Mouse (Mus musculus): ENCODE results near the gene Rhou.
A peak's percentile ranks its signal among the peaks of the same experiment; 100 is the strongest.

The Rhou gene

DNA sequence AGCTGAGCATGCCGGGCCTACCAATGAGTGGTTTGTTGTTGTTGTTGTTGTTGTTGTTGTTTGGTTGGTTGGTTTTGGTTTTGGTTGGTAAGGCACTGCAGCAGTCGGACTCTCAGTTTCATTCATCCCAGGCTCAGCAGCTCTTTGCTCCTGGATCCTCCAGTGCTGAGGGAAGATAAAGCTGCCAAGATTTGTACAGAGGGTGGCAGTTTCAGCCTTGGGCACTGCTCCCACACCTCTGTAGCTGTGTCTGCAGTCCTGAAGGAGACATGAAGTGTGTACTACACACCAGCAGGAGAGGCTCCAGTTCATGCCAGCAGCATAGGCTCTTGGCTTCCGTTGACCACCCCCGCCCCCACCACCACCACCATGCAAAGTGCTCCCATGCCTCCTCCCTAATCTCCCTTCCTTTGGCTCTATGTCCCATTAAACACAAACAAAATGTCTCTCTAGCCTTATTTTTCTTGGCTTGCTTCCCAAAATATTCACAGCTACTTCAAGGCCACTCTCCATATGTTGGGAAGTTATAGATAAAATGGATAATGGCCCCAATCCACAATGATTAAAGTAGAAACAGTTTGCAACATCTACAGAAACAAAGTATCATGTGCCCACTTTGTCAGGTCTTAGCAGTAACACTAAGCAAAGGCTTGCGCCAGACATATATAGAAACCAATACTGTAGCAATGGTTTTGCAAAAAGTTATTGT is 2.2 kb upstream of the Rhou start:
- DNase-seq = no peak

DNA sequence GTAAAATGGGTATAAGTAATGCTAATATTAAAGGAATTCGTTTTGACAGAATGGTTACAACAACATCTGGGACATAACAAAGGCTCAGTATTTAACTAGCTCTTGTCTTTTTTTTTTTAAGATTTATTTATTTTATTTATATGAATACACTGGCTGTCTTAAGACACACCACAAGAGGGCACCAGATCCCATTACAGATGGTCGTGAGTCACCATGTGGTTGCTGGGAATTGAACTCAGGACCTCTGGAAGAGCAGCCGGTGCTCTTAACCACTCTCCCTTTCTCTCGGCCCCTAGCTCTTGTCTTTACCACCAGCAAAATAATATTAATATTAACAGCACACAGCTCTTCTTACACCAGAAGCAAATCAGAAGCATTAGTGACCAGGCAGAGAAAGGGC is 1.1 kb upstream of the Rhou start:
- peak; percentile 45 for DNase-seq

DNA sequence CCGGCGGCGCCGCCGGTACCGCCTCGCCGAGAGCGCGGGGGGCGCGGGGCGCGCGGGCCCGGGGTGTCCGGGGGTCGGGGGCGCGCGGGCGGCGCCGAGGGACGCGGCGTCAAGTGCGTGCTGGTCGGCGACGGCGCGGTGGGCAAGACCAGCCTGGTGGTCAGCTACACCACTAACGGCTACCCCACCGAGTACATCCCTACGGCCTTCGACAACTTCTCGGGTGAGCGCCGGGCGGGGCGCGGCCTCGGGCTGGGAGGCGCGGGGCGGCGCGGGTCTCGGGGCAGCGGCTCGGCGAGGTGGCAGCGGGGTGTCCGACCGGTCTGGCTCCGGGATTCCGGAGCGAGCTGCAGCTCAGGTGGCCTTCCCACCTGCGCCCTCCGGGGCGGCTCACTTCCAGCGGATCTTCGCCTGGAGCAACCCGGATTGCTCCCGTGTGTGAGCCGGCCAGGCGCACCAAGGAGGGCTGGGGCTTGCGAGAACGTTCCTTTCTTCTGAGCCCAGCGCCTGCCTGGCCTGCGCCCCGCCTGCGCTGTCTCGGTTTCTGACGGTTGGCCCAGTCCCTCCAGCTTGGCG is 353 bp downstream of the Rhou start:
- peak; percentile 52 for DNase-seq

DNA sequence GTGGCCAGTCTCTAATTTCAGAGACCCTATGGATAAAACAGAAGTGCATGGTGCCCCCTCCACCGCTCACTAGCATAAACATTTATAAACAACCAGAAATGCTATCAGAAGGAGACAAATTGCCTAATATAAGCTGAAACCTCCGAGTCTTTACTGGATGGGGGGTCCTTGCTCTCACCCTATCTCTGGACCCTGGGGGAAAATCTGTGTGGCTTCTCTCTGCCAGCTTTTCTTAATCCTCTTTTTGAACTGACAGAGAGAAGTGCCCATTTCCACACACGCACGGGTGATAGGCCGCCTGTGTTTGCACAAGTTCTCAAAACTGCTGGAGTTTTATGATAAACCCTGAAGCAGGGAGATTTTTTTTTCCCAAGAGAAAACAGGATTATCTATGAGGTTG is 1.0 kb downstream of the Rhou start:
- DNase-seq = no peak

DNA sequence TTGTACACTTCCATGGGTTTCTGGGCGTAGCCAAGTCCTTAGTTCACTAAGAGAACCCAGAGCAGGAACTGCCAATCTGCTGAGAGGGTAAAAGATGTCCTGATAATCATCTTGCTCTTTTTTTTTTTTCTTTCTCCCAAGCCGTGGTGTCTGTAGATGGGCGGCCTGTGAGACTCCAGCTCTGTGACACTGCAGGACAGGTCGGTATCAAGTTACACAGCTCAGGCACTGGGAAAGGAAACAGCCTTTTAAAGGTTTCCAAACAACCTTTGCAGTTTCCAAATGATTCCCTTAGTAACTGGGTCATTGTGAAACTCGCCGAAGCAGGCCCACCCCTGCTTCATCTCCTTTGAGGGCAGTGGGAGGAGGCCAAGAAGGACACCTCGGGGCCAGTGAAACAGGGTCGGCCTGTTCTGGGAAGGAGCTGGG is 1.6 kb downstream of the Rhou start:
- DNase-seq = peak; percentile 20

DNA sequence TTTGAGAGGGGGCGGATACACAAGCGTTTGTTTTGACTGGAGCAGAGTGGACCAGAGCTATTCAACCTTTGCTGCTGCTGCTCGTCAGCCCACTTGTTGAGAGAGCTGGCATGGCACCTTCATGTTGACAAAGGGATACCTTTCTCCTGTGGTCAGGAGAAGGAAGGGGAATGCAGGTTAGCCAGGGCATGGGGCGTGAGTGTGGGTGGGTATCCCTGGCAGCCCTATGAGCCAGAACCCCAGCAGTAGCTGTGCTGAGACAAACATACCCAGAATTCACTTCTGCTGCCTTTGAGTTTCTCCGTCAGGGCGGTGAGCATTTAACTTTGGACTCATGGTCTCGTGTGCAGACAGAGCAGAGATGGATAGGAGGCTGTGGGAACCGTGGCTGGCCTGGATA is 4.1 kb downstream of the Rhou start:
- DNase-seq = no peak

DNA sequence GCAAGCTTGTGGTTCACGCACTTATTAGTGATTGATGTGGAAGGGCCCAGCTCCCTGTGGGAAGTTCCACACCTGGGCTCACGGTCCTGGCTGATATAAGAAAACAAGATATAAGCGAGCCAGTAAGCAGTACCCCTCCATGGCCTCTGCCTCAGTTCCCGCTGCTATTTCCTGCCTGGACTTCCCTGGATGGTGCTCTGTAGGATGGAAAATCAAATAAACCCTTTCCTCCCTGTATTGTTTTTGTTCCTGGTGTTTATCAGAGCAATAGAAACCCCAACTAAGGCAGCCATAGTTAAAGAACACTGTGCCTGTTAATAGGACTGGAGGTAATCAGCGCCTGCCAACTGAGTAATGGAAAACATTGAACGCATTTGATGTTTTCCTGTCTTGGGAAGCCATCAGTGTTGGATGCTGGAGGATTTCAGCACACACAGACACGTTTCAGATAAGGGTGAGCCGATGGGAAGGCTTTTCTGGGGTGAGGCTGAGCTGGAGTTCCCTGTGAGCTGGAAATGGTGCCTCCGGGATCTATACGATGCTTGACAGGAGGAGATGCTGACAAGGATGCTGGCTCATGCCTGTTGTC is 5.8 kb downstream of the Rhou start:
- no peak for DNase-seq

DNA sequence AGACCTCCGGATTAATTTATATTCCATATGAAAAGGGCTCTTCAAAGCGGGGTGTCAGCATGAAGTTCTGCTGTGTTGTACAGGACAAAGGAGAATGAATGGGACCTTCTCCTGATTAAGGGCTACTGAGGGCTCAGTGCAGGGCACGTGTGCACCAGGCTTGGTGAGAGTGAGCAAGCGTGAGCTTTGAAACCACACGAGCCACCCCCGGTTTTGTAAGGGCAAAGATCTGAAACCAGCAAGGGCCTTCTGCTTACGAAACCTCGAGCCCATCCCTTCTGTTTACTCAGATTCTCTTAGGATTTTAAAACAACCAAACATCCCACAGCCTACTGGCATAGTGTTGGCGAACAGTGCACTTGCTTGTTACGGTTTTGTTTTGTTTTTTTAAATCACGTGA is 7.8 kb downstream of the Rhou start:
- no peak for DNase-seq

DNA sequence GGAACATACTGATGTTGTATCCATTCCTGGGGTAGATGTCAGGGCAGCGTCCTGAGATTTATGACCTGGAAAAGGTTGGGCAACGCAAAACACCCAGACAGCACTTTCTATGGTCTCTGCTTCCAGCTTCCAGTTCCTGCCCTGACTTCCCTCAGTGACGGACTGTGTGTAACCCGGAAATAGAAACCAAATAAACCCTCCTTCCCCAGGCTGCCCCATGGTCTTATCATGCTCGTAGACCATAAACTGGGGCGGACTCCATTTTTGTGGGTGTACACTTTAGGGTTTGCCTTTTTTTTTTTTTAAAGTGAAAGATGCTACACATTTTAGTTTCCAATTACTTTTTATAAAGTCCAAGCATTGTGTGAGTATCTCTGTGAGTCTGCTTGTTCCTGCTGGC is 11.9 kb downstream of the Rhou start:
- no peak for DNase-seq

DNA sequence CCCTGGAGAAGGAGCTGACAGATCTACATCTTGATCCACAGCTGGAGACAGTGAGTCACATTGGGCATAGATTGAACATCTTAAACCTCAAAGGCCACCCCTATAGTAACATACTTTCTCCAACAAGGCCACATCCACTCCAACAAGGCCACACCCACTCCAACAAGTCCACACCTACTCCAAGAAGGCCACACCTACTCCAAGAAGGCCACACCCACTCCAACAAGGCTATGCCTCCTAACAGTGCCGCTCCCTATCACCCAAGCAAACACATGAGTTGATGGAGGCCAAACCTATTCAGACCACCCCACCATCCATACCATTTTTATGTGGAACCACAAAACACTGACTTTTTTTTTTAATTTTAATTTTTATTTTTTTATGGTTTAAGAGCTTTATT is 13.1 kb downstream of the Rhou start:
- DNase-seq = no peak

DNA sequence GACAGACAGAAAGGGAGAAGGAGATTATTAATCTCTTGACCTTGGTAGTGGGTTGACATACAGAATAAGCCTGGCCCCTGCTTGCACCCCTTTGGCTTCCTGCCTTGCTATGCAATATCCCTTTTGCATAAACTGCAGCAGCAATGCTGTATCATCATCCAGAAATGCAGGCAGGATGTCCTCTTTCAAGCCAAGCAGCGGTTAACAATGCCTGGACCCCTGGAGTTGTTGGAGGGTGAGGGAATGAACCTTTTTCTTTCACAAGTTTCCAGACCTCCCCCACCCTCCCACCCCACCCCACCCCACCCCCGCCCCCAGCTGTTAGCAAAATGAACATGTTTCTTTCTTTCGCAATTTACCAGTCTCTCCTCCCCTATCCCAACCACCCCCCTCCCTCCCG is 15.0 kb downstream of the Rhou start:
- no peak for DNase-seq

DNA sequence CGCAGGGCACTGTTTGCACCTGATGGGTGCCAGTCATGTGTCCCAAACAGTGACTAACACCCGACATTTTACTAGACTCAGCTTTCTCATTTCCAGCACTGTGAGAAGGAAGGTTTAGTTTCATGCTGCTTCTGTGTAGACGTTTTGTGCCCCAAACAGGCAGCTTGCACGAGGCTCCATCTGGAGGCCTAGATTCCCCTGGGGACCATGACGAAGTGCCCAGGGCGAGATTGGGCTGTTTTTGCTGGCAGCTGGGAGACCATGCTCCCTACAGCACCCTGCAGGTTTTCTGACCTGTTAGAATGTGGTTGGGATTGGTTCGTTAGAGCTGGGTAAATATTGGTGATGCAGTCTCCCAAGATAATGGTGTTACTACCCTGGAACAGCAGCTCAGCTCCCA is 17.0 kb downstream of the Rhou start:
- DNase-seq = no peak

DNA sequence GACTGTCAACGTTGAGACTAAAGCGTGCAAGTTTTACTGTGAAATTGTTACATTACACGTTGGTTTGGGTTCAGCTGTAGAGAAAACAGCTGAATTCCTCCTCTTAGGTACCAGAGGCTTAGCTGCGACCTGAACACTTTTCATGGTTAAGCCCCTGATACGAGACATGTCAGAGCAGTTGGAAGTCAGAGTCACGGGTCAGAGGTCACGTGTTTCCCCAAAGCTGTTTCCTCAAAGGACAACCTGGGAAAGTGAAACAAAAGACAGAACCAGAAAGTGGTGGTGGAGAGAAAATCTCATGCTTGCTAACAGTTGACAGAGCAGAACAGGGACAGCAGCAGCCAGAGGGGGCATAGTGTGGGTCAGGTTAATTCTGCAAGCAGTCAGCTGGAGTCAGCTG is 17.7 kb downstream of the Rhou start:
- DNase-seq = no peak

DNA sequence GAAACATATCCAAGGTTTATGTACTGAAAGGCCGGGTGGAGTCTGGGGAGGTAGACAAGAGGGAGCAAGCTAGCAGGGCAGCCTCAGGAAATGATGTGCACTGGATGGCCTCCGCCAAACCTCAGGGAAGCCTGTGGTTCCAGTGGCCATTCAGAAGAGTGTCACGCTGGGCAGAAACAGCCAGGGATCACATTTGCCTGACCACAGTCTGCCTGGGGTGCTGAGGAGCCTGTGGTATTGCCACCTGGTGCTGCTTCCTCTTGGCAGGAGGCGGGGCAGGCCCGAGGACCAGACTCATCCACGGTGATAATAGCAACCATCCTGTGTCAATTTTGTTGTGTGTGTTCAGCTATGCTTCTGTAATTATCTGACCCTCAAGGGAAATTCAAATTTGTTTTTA is 18.9 kb downstream of the Rhou start:
- DNase-seq = no peak

DNA sequence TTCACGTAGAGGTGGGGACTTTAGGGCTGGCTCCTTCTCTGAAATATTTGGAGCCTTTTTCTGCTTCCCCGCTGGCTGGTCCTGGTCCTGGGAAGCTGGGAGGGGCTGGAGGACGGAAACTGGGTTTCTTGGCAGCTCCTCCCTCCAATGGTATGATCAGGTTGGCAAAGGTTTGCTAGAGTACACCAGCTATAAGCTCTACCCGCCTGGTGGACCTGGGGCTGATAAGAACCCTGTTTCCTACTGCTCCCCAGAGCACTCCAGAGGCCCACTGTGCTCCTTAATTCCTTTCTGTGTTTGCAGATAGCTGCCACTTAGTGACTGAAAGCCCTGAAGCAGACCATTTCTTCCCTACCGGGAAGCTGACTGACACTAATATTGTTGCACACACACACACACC is 21.9 kb downstream of the Rhou start:
- no peak for DNase-seq

DNA sequence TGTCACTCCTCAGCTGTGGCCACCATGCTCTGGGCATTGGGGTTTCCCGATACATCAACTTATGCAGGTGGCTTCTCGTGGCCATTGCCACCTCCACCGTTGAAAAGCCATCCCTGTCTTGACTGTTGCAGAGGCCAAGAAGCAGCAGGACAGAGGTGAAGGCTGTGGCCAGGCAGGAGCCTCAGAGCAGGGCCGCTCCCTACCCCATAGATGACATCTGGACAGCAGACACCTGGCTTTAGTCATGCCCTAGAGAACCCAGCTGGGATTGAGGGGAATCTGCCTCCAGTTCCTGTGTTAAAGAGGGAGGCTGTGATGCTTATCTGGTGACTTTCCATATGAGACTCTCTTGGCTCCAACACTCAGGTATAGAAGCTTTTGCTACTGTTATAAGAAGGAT is 24.7 kb downstream of the Rhou start:
- DNase-seq = no peak

DNA sequence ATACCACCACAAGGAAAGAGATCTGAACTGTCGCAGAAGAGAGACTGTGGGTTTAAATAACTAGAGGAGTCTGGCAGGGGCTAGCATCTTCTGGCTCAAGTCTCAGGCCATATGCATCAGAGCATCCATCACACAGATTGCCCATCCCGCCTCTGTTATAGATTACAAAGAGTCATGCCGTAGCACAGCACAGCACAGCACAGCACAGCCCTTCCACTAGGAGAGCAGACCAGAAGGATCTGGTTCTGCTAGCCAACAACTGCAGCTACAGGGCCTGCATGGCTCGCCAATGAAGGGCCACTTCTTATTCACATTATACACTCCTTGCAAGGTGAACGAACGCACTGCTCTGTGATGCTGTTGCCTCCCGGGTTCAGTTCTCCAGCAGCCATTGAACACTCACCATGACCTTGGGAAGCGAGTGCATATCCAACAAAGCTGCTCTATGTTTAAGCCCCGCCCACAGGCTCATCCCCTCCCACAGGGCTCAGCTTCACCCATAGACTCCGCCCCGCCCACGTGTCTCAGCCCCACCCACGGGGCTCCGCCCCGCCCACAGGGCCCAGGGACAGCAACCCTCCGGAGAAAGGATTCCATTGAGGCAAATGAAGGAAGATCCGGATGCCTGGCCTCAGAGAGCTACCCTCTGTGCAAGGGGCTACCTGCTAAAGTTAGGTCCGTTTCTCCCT is 28.5 kb downstream of the Rhou start:
- no peak for DNase-seq

DNA sequence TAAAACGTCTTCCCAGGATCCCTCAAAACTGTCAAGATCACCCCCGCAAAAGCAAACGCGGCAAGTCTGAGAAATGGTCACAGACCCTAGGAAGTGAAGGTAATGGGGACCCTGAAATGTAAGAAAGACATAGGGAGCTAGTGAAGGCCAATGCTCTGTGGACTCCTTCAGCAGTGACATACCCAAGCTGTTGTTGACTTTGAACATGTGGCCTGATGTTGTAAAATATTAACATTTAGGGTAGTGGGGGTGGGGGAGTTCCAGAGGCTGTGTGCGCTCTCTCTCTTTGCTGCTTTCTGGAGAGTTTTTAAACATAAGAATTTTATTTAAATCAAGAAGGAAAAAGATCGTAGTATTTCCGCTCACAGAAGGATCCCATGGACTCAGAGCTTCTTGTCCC is 29.6 kb downstream of the Rhou start:
- no peak for DNase-seq

DNA sequence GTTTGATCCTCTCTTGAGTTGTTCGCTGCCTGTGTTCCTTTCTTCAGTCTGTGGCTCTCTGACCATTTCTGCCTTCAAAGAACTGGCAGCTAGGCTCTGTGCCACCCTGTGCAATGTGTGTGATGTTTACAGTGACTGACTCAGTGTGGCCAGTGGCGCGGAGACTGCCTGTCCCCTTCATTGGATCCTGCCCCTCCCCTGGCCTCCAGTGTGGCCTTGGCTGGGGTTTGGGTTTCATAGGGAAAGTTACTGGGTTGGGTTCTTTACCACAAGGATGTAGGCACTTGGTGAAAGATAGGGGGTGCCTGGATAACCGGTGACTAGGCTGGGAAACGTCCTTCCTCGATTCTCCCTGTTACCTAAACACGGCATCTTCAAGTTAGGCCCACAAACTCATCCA is 31.1 kb downstream of the Rhou start:
- DNase-seq = no peak

DNA sequence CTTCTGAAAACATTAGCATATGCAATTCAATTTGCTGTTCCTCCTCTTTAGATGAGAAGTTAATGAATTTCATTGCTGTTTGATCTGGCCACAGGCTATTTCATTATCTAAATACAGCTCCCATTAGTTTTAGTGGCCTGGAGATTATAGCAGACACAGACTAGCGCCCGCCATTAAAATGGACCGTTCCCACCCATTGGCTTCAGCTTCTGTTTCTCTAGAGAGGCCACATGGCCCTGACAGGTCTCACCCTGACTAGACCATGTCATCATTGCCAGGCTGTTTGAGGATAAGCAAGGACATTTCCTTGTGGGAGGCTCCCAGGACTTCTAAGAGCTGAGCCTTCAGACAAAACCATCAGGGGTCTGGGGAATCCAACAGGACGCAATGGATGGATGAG is 31.7 kb downstream of the Rhou start:
- no peak for DNase-seq

DNA sequence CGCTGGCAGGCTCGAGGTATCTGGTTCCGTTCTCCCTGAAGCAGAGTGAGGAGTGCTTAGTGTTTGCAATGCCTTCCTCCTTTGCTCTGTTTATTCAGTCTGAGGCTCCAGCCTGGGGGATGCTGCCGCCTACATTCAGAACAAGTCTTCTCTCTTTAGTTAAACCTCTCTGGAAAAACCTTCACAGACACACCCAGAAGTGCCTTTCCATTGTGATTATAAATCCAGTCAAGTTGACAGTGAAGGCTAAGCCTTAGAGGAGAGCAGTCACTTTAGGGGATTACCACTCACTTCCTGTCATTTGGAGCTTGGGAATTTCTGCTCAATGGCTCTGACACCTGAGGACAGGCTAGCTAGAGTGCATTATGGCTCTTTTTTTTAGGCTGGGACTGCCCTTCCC is 34.1 kb downstream of the Rhou start:
- no peak for DNase-seq

DNA sequence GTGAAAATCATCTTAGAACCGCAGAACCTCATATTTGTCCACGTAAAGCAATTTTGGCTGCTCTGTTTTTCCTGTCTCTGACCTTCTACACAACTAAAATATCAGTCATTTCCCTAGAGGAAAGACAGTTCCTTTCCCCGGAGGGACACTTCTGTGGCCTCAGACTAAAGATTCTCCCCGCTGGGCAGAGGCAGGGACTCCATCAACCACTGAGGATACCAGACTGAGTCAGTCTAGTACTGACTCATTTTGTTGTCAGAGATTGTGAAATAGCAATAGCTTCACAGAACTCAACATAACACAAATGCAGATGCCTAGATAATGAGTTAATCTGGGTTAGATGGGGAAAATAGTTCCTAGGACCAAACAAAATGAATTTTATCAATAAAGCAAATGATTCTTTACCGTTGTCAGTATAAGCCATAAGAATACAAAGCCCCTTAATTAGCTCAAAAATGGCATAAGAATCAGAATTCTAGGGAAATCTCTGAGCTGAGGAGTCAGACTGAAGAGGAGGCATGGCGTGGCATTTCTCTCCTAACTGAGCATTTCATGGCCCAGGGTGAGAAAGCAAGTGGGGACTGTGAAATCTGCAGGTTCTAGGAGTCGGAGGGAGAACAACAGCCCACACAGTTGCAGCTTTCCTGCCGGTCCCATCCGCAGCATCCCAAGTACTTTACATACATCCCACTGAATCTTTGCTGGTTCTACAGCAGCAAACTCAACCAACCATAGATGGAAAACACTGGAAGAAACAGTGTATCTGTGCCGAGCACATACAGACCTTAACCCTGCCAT is 38.6 kb downstream of the Rhou start:
- no peak for DNase-seq

DNA sequence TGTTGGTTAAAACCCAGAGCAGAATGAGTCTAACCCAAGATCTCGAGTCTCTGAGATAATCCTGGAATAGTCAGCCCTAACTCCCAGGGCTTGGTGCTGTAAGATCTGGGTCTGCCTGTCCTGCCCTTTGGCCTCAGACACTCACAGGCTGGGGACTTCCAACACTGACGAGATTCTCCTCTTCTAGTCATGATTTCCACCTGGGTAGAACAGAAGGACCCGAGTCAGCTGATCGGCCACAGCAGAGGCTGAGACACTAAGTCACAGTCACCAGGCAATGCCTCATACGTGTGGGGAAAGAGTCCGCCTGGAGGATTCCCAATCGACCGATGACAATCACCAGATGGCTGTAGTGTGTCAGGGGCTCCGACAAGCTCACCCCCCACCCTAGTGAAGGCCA is 42.4 kb downstream of the Rhou start:
- DNase-seq = no peak

All from cerebellum, adult 9-10 months (tissue).